Mouse (Mus musculus) forebrain, embryonic 14.5 days (tissue): ENCODE measurements around the gene Elavl1. TPM values are rescaled to one million over a fixed set of nuclear protein-coding genes. Genes with fewer than 3 reads are reported as not detected.
A peak's percentile ranks its signal among the peaks of the same experiment; 100 is the strongest.
"Not testable (repeated sequence)": the region's sequence is repeated elsewhere in the genome, so short reads cannot be mapped to it uniquely, and the experiment has no call there.

Experiments
- ATAC-seq: fragments of 200-750 bp; cut with Nextera tagmentation; 2 replicates; pipeline ENCODE4 v1.8.0; 2017; ENCODE audit warnings: mild to moderate bottlenecking, moderate library complexity
- DNase-seq: peaks from one replicate; pipeline ENCODE4 v3.0.0-alpha.2; 2015; ENCODE audit warnings: low spot score
- H3K27ac ChIP-seq: fragments of 300-500 bp; sonication (generic); 2 replicates; pipeline ENCODE4 v1.5.1; 2014; ENCODE audit warnings: low read depth, mild to moderate bottlenecking, control low read depth, low read length, moderate library complexity
- H3K27me3 ChIP-seq: fragments of 300-500 bp; sonication (generic); replicated peaks from 2 replicates; pipeline ENCODE4 v1.6.1; 2014; ENCODE audit warnings: low read length, control low read depth, mixed read lengths; ENCODE audit not compliant: control insufficient read depth, insufficient read depth
- H3K36me3 ChIP-seq: fragments of 300-500 bp; sonication (generic); 2 replicates; pipeline ENCODE4 v1.6.1; 2014; ENCODE audit warnings: low read length, control low read depth; ENCODE audit not compliant: control insufficient read depth, insufficient read depth
- H3K4me1 ChIP-seq: fragments of 300-500 bp; sonication (generic); 2 replicates; pipeline ENCODE4 v1.6.1; 2014; ENCODE audit warnings: antibody characterized with exemption, low read length, control low read depth; ENCODE audit not compliant: control insufficient read depth, insufficient read depth
- H3K4me2 ChIP-seq: fragments of 300-500 bp; sonication (generic); 2 replicates; pipeline ENCODE4 v1.6.1; 2014; ENCODE audit warnings: mild to moderate bottlenecking, control low read depth, low read length
- H3K4me3 ChIP-seq: fragments of 300-500 bp; sonication (generic); 2 replicates; pipeline ENCODE4 v1.5.1; 2014; ENCODE audit warnings: low read depth, low read length, control low read depth
- H3K9ac ChIP-seq: fragments of 300-500 bp; sonication (generic); 2 replicates; pipeline ENCODE4 v1.6.1; 2014; ENCODE audit warnings: mild to moderate bottlenecking, low read length, control low read depth, moderate library complexity
- H3K9me3 ChIP-seq: fragments of 300-500 bp; sonication (generic); replicated peaks from 2 replicates; pipeline ENCODE4 v1.6.1; 2016; ENCODE audit warnings: low read length, control low read depth, mixed read lengths; ENCODE audit not compliant: control insufficient read depth
- WGBS: fragments of 180-500 bp; shearing (Covaris S2); extraction: QIAGEN DNeasy Blood & Tissue Kit; methylation state at CpG from one replicate; pipeline ENCODE4 v1.1.7; 2014; 5-methylcytosine and 5-hydroxymethylcytosine counted together
- polyA plus RNA-seq: library from polyadenylated mRNA; unstranded; fragments of >200 nt; fragmentation: Nextera tagmentation; extraction: Ambion mirVana; gene quantifications from 2 replicates; pipeline ENCODE4 v1.2.1, GENCODE M21; 2014

Elavl1 gene
- polyA plus RNA-seq, 1 experiment from 2014 or later = 134 TPM

DNA sequence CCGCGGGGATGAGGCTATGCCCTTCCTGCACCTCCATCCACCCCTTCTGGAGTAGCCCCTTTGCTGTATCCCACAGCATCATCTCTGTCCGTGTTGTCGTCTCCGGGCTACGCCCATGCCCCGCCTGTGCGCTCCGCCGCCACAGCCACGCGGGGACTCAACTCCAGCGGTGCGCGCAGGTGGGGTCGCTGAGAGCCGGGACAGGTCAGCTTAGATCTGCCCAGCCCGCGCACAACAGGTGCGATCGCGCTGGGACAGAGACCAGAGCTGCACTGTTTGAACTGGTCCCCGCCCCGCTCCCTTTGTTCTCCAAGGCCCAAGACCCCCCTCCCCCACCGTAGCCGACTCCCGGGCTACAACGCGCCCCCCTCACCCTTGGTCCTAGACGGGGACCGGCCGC lies 66.5 kb downstream of the Elavl1 start:
- peak overlapping the region; percentile 93 for H3K4me3 ChIP-seq
- H3K9ac ChIP-seq = peak overlapping the region; percentile 96
- H3K4me2 ChIP-seq = peak overlapping the region; percentile 74
- peak overlapping the region; percentile 97 for H3K27ac ChIP-seq
- no peak for DNase-seq
- H3K27me3 ChIP-seq = no peaks in the 10 kb centered on the region
- H3K4me1 ChIP-seq = peaks cover 25% of the 10 kb centered on the region
- WGBS = under 1% methylated on average over 31 of the region's 32 CpGs
- ATAC-seq = peak; percentile 75
- no peaks in the 10 kb centered on the region for H3K9me3 ChIP-seq
- H3K36me3 ChIP-seq = peaks cover 72% of the 10 kb centered on the region

- H3K4me1 ChIP-seq = peaks cover 25% of the 10 kb centered on the region
- peak overlapping the region; percentile 96 for H3K9ac ChIP-seq
- H3K36me3 ChIP-seq = peaks cover 68% of the 10 kb centered on the region
- H3K4me3 ChIP-seq = peak overlapping the region; percentile 93
- H3K9me3 ChIP-seq = no peaks in the 10 kb centered on the region
- ATAC-seq = peak; percentile 71
- WGBS = 2% methylated on average over 35 of the region's 35 CpGs
- H3K27ac ChIP-seq = peak overlapping the region; percentile 97
- H3K4me2 ChIP-seq = peak overlapping the region; percentile 74
- no peaks in the 10 kb centered on the region for H3K27me3 ChIP-seq
- DNase-seq = peak; percentile 84
Observed at GRCm38 (mm10) chr8:4258233-4258632, 67.0 kb downstream of the Elavl1 start.

- Histone ChIP-seq H3K9ac (peak overlapping the region; percentile 96), H3K9me3 (no peaks in the 10 kb centered on the region), H3K27me3 (no peaks in the 10 kb centered on the region), H3K4me1 (peaks cover 25% of the 10 kb centered on the region), H3K4me2 (peak overlapping the region; percentile 74), H3K27ac (peak overlapping the region; percentile 97), H3K36me3 (peaks cover 60% of the 10 kb centered on the region), H3K4me3 (peak overlapping the region; percentile 93)
- 70% methylated on average over 4 of the region's 4 CpGs for WGBS
- DNase-seq (no peak), ATAC-seq (no peak)
Observed at GRCm38 (mm10) chr8:4257350-4257749, 67.9 kb downstream of the Elavl1 start.

DNA sequence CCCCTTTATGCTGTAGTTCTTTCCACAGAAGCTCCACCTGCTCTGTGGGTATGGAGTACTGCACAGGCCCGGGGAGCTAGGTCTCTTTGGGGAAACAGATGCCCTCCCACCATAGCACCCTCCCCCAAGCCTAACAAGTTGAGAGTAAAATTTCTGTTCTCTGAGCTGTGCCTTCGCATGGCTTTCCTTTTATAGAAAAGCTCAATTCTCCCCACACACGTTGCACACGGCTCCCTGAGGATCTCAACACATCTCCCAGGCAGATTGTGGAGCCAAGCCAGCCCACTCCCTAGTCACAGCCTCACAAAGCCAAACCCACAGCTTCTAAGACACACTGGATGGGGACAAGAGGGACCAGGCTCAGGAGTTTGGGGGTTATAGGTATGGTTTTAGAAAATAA lies 68.3 kb downstream of the Elavl1 start:
- H3K9ac ChIP-seq = peak overlapping the region; percentile 96
- H3K4me3 ChIP-seq = peak overlapping the region; percentile 93
- H3K36me3 ChIP-seq = peaks cover 55% of the 10 kb centered on the region
- peak overlapping the region; percentile 74 for H3K4me2 ChIP-seq
- peak overlapping the region; percentile 97; the same call in 1 of the 2 replicates for H3K27ac ChIP-seq
- 48% methylated on average over 4 of the region's 4 CpGs for WGBS
- no peaks in the 10 kb centered on the region for H3K9me3 ChIP-seq
- DNase-seq (peak; percentile 46), ATAC-seq (no peak)
- H3K4me1 ChIP-seq = peaks cover 25% of the 10 kb centered on the region
- H3K27me3 ChIP-seq = no peaks in the 10 kb centered on the region

- not testable (repeated sequence) for H3K4me3 ChIP-seq, ATAC-seq, H3K27ac ChIP-seq, H3K9ac ChIP-seq, H3K9me3 ChIP-seq, H3K4me2 ChIP-seq, H3K27me3 ChIP-seq, DNase-seq
- WGBS = 89% methylated on average over 7 of the region's 7 CpGs
- Histone ChIP-seq H3K4me1 (peaks cover 25% of the 10 kb centered on the region), H3K36me3 (peaks cover 43% of the 10 kb centered on the region)
Observed at GRCm38 (mm10) chr8:4255471-4255870, 69.7 kb downstream of the Elavl1 start.

- 39% methylated on average over 6 of the region's 6 CpGs for WGBS
- Histone ChIP-seq H3K36me3 (peaks cover 42% of the 10 kb centered on the region), H3K4me2 (peak overlapping the region; percentile 68), H3K4me1 (peaks cover 22% of the 10 kb centered on the region), H3K4me3 (peak overlapping the region; percentile 90; the same call in 1 of the 2 replicates), H3K27ac (peak overlapping the region; percentile 92; the same call in 1 of the 2 replicates), H3K9me3 (no peaks in the 10 kb centered on the region), H3K27me3 (no peaks in the 10 kb centered on the region), H3K9ac (peak overlapping the region; percentile 32; the same call in 1 of the 2 replicates)
- DNase-seq (peak; percentile 89), ATAC-seq (no peak)
Observed at GRCm38 (mm10) chr8:4254001-4254400, 71.2 kb downstream of the Elavl1 start.

DNA sequence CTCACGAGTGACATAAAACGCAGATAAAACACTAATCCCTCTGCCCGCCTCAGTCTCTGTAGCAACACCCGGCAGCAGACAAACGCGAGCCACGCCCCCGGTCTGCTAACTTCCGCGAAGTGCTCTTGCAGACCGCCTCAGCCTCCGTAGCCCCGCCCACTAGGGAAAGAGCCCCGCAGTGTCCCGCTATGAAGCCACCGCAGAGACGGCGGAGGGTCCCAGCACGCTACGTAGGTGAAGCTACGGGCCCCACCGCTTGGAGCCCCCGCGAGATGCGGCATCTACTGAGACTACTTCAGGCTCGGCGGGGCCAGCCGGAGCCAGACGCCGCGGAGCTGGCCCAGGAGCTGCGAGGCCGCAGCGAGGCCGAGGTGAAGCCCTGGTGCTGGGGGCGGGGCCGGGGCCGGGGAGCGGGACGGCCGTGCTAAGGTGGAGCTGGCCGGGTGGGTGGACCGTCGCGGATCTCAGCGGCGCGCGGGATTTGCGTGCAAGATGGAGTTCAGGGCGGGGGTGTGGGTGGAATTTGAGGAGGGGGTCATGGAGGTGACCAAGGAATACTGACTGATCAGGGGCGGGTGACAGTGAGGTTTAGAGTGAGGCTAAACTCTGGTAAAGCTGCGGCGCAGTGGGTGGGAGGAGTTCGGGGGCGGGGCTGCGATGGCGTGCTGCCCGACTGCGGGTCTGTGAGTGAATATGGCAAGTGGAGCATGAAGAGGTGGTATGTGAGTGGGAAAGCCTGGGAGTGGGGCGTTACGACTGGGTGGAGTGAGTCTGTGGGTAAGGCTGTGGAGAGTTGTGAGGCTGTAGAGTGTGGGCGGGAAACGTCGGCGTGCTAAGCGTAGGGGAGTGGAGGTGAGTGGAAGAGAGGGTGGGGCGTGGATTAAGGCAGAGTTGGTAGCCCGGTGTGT lies 72.0 kb downstream of the Elavl1 start, which contains the start of gene Snapc2:
Snapc2 (plus strand) TSS at position 147 of the 908 bp plus-strand sequence.
- ATAC-seq (peak; percentile 92), DNase-seq (peak; percentile 98)
- peaks cover 22% of the 10 kb centered on the region for H3K4me1 ChIP-seq
- peaks cover 46% of the 10 kb centered on the region for H3K36me3 ChIP-seq
- no peaks in the 10 kb centered on the region for H3K27me3 ChIP-seq
- H3K4me2 ChIP-seq = peak within 1 kb of the TSS; percentile 68
- H3K27ac ChIP-seq = peak within 1 kb of the TSS; percentile 92
- WGBS = under 1% methylated on average over 65 of the region's 69 CpGs
- no peaks in the 10 kb centered on the region for H3K9me3 ChIP-seq
- H3K4me3 ChIP-seq = peak within 1 kb of the TSS; percentile 90
- H3K9ac ChIP-seq = peak within 1 kb of the TSS; percentile 81

DNA sequence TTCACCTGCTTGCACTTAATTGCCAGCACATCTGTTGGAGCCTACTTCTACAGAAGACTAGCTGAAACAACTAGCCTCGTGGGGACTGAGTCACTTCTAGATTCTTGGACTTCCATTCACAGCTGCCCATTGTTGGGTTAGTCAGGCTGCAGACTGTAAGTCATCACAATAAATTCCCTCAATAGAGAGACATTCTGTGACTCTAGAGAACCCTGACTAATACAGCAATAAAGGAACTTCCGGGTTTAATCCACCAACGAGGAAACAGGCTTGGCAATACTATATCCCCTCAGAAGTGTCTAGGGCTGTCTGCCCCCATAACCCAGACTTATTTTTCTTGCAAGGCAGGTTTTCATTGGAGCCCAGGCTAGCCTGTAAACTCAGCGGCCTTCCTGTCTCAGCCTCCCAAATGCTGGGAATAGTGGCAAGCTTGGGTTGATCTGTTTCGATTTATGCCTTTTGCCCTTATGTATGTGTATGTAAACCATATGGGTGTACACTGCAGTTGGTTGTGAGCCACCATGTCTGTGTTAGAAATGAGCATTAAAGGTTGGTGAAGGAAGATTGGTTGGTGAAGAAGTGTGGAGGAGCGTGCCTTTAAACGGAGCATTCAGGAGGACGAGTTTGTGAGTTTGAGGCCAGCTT lies 73.0 kb downstream of the Elavl1 start:
- peak overlapping the region; percentile 68 for H3K4me2 ChIP-seq
- H3K4me3 ChIP-seq = peak overlapping the region; percentile 90
- H3K27ac ChIP-seq = peak overlapping the region; percentile 65; the same call in 1 of the 2 replicates
- DNase-seq = no peak
- H3K36me3 ChIP-seq = peaks cover 50% of the 10 kb centered on the region
- no peak for ATAC-seq
- H3K27me3 ChIP-seq = no peaks in the 10 kb centered on the region
- H3K4me1 ChIP-seq = peaks cover 15% of the 10 kb centered on the region
- peak overlapping the region; percentile 81; the same call in 1 of the 2 replicates for H3K9ac ChIP-seq
- no peaks in the 10 kb centered on the region for H3K9me3 ChIP-seq
- WGBS = 41% methylated on average over 8 of the region's 8 CpGs
